Mouse (Mus musculus) hindbrain, embryonic 15.5 days (tissue): ENCODE data around the gene Mmrn2. TPM values are rescaled to one million over a fixed set of nuclear protein-coding genes. Genes with fewer than 3 reads are reported as not detected.

ENCODE experiments used
- ATAC-seq: fragments of 200-750 bp; cut with Nextera tagmentation; 2 replicates; pipeline ENCODE4 v1.8.0; 2017; ENCODE audit warnings: low read depth, moderate number of reproducible peaks, moderate TSS enrichment; ENCODE audit not compliant: low FRiP score
- H3K27ac ChIP-seq: fragments of 300-500 bp; sonication (generic); replicated peaks from 2 replicates; pipeline ENCODE4 v1.5.1; 2015; ENCODE audit warnings: mild to moderate bottlenecking, inconsistent platforms
- H3K27me3 ChIP-seq: fragments of 300-500 bp; sonication (generic); 2 replicates; pipeline ENCODE4 v1.6.1; 2015; ENCODE audit warnings: control low read depth, inconsistent platforms
- H3K36me3 ChIP-seq: fragments of 300-500 bp; sonication (generic); 2 replicates; pipeline ENCODE4 v1.6.1; 2015; ENCODE audit warnings: control low read depth, inconsistent platforms
- H3K4me1 ChIP-seq: fragments of 300-500 bp; sonication (generic); replicated peaks from 2 replicates; pipeline ENCODE4 v1.6.1; 2015; ENCODE audit warnings: control low read depth, inconsistent platforms
- H3K4me2 ChIP-seq: fragments of 300-500 bp; sonication (generic); 2 replicates; pipeline ENCODE4 v1.6.1; 2015; ENCODE audit warnings: moderate library complexity, mild to moderate bottlenecking, inconsistent platforms
- H3K4me3 ChIP-seq: fragments of 300-500 bp; sonication (generic); 2 replicates; pipeline ENCODE4 v1.5.1; 2015; ENCODE audit warnings: mild to moderate bottlenecking, inconsistent platforms
- H3K9ac ChIP-seq: fragments of 300-500 bp; sonication (generic); 2 replicates; pipeline ENCODE4 v1.6.1; 2015; ENCODE audit warnings: inconsistent platforms
- H3K9me3 ChIP-seq: fragments of 300-500 bp; sonication (generic); 2 replicates; pipeline ENCODE4 v1.6.1; 2016; ENCODE audit warnings: control low read depth, inconsistent platforms
- WGBS: fragments of 180-500 bp; shearing (Covaris S2); methylation state at CpG from one replicate; pipeline ENCODE4 v1.1.7; 2015; 5-methylcytosine and 5-hydroxymethylcytosine counted together
- polyA plus RNA-seq: library from polyadenylated mRNA; unstranded; fragments of >200 nt; fragmentation: Nextera tagmentation; extraction: Ambion mirVana; gene quantifications from 2 replicates; pipeline ENCODE4 v1.2.1, GENCODE M21; 2015

Mmrn2 gene
- polyA plus RNA-seq, 1 experiment from 2014 or later = 5.3 TPM

- Histone ChIP-seq H3K9ac (no peak overlapping the region), H3K4me3 (no peak overlapping the region), H3K9me3 (no peaks in the 10 kb centered on the region), H3K36me3 (no peaks in the 10 kb centered on the region), H3K4me1 (peaks cover 17% of the 10 kb centered on the region), H3K27ac (peak overlapping the region; percentile 70), H3K4me2 (no peak overlapping the region), H3K27me3 (no peaks in the 10 kb centered on the region)
- 35% methylated on average over 11 of the region's 11 CpGs for WGBS
- peak; percentile 77 for ATAC-seq
These were observed 3.5 kb downstream of the Mmrn2 start for GRCm38 (mm10) chr14:34378560-34379331.

DNA sequence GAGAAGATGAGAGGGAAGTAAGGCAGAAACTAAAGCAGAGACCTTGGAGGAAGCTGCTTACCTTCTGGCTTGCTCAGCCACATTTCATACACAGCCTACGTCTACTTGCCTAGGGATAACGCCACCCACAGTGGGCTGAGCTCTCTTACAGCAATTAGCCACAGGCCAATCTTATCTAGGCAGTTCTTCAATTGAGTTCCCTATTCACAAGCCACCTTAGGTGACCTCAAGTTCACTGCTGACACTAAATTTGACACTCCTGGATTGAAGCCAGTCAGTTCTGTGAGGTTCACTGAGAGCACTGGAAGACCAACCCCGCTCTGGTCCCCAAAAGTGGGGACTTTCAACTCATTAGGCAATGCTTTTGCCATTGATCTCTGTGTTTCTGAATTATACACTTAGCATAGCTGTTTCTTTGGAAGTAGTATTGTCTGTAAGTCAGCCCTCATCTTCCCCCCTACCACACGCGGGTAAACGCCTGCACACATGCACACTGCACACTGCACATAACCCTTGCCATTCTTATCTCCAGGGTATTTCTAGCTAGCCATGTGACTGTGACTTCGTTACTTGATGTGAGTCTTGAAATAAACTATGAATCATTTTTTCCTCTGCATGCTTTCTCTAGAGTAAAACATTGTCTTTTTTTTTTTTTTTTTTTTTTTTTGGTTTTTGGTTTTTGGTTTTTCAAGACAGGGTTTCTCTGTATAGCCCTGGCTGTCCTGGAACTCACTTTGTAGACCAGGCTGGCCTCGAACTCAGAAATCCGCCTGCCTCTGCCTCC is 7.8 kb downstream of the Mmrn2 start:
- no peaks in the 10 kb centered on the region for H3K27me3 ChIP-seq
- H3K4me2 ChIP-seq = no peak overlapping the region
- no peak for ATAC-seq
- peaks cover 7% of the 10 kb centered on the region; the same call in 1 of the 2 replicates for H3K4me1 ChIP-seq
- no peak overlapping the region for H3K9ac ChIP-seq
- H3K4me3 ChIP-seq = no peak overlapping the region
- WGBS = 94% methylated on average over 9 of the region's 9 CpGs
- H3K9me3 ChIP-seq = no peaks in the 10 kb centered on the region
- no peak overlapping the region for H3K27ac ChIP-seq
- H3K36me3 ChIP-seq = no peaks in the 10 kb centered on the region

- H3K4me2 ChIP-seq = no peak overlapping the region
- H3K4me1 ChIP-seq = no peaks in the 10 kb centered on the region
- H3K36me3 ChIP-seq = no peaks in the 10 kb centered on the region
- H3K27me3 ChIP-seq = no peaks in the 10 kb centered on the region
- H3K27ac ChIP-seq = no peak overlapping the region
- no peak for ATAC-seq
- H3K4me3 ChIP-seq = no peak overlapping the region
- no peak overlapping the region for H3K9ac ChIP-seq
- H3K9me3 ChIP-seq = no peaks in the 10 kb centered on the region
- 54% methylated on average over 4 of the region's 4 CpGs for WGBS
These were observed 18.0 kb downstream of the Mmrn2 start for GRCm38 (mm10) chr14:34393295-34393694.

GRCm38 (mm10) chr14:34397871-34398270 is 22.6 kb downstream of the Mmrn2 start:
- H3K27ac ChIP-seq = no peak overlapping the region
- H3K9ac ChIP-seq = no peak overlapping the region
- H3K36me3 ChIP-seq = no peaks in the 10 kb centered on the region; the same call in 1 of the 2 replicates
- 91% methylated on average over 5 of the region's 5 CpGs for WGBS
- H3K4me1 ChIP-seq = no peaks in the 10 kb centered on the region
- H3K4me2 ChIP-seq = no peak overlapping the region
- ATAC-seq = no peak
- no peaks in the 10 kb centered on the region for H3K9me3 ChIP-seq
- H3K27me3 ChIP-seq = no peaks in the 10 kb centered on the region
- no peak overlapping the region for H3K4me3 ChIP-seq

DNA sequence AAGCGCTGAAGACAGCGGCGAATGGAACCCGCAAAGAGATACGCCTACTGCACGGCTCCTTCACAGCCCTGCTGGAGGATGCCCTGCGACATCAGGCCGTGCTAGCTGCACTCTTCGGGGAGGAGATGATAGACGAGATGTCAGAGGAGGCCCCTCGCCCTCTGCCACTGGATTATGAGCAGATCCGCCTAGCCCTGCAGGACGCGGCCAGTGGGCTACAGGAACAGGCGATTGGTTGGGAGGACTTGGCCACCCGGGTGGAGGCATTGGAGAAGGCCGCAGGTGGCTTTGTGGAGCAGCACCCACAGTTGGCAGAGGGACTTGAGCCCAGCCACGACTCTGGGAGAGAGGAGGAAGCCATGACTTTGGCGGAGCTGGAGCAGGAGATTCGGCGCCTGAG is 23.6 kb downstream of the Mmrn2 start:
- Histone ChIP-seq H3K4me2 (no peak overlapping the region), H3K4me3 (no peak overlapping the region), H3K27me3 (no peaks in the 10 kb centered on the region), H3K36me3 (no peaks in the 10 kb centered on the region; the same call in 1 of the 2 replicates), H3K27ac (no peak overlapping the region), H3K4me1 (no peaks in the 10 kb centered on the region), H3K9me3 (no peaks in the 10 kb centered on the region), H3K9ac (no peak overlapping the region)
- 94% methylated on average over 21 of the region's 21 CpGs for WGBS
- no peak for ATAC-seq

GRCm38 (mm10) chr14:34399301-34399700 is 24.0 kb downstream of the Mmrn2 start:
- 96% methylated on average over 6 of the region's 6 CpGs for WGBS
- H3K4me3 ChIP-seq = no peak overlapping the region
- ATAC-seq = no peak
- no peak overlapping the region for H3K27ac ChIP-seq
- H3K27me3 ChIP-seq = no peaks in the 10 kb centered on the region
- H3K9me3 ChIP-seq = no peaks in the 10 kb centered on the region
- H3K36me3 ChIP-seq = no peaks in the 10 kb centered on the region; the same call in 1 of the 2 replicates
- no peaks in the 10 kb centered on the region for H3K4me1 ChIP-seq
- H3K9ac ChIP-seq = no peak overlapping the region
- H3K4me2 ChIP-seq = no peak overlapping the region

GRCm38 (mm10) chr14:34400021-34400420 is 24.8 kb downstream of the Mmrn2 start:
- H3K9me3 ChIP-seq = no peaks in the 10 kb centered on the region
- no peaks in the 10 kb centered on the region; the same call in 1 of the 2 replicates for H3K36me3 ChIP-seq
- no peak overlapping the region for H3K9ac ChIP-seq
- no peaks in the 10 kb centered on the region for H3K27me3 ChIP-seq
- 90% methylated on average over 3 of the region's 3 CpGs for WGBS
- H3K4me3 ChIP-seq = no peak overlapping the region
- H3K4me2 ChIP-seq = no peak overlapping the region
- no peak for ATAC-seq
- H3K4me1 ChIP-seq = no peaks in the 10 kb centered on the region
- no peak overlapping the region for H3K27ac ChIP-seq

DNA sequence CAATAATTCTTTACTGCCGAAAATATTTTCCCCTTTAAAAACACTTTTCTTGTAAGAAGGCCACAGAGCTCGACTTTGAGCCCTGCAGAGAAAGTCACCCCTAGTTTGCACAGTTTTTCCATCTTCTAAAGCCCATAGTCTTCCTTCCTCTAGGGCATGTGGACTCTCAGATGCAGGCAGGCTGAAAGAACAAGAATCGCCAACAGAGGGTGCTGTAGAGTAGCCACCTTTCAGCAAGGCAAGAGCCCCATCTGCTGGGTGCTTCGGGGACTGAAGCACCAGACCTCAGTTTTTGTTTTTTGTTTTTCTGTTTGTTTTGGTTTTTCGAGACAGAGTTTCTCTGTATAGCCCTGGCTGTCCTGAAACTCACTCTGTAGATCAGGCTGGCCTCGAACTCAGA is 25.9 kb downstream of the Mmrn2 start:
- no peaks in the 10 kb centered on the region for H3K9me3 ChIP-seq
- H3K4me1 ChIP-seq = no peaks in the 10 kb centered on the region
- no peak overlapping the region for H3K4me3 ChIP-seq
- H3K27ac ChIP-seq = no peak overlapping the region
- H3K9ac ChIP-seq = no peak overlapping the region
- no peaks in the 10 kb centered on the region; the same call in 1 of the 2 replicates for H3K36me3 ChIP-seq
- no peak overlapping the region for H3K4me2 ChIP-seq
- H3K27me3 ChIP-seq = no peaks in the 10 kb centered on the region
- no peak for ATAC-seq
- WGBS = 54% methylated on average over 6 of the region's 6 CpGs

- H3K36me3 ChIP-seq = peaks cover 3% of the 10 kb centered on the region; the same call in 1 of the 2 replicates
- ATAC-seq = no peak
- WGBS = 84% methylated on average over 8 of the region's 8 CpGs
- H3K4me3 ChIP-seq = no peak overlapping the region
- H3K27me3 ChIP-seq = no peaks in the 10 kb centered on the region
- H3K4me1 ChIP-seq = no peaks in the 10 kb centered on the region
- no peaks in the 10 kb centered on the region for H3K9me3 ChIP-seq
- no peak overlapping the region for H3K9ac ChIP-seq
- H3K4me2 ChIP-seq = no peak overlapping the region
- no peak overlapping the region for H3K27ac ChIP-seq
These were observed 27.6 kb downstream of the Mmrn2 start for GRCm38 (mm10) chr14:34402871-34403270.

GRCm38 (mm10) chr14:34403424-34403823 is 28.2 kb downstream of the Mmrn2 start:
- 95% methylated on average over 7 of the region's 7 CpGs for WGBS
- Histone ChIP-seq H3K36me3 (peaks cover 3% of the 10 kb centered on the region; the same call in 1 of the 2 replicates), H3K4me3 (no peak overlapping the region), H3K27me3 (no peaks in the 10 kb centered on the region), H3K4me1 (no peaks in the 10 kb centered on the region), H3K9me3 (no peaks in the 10 kb centered on the region), H3K4me2 (no peak overlapping the region), H3K9ac (no peak overlapping the region), H3K27ac (no peak overlapping the region)
- no peak for ATAC-seq

GRCm38 (mm10) chr14:34410716-34411115 is 35.5 kb downstream of the Mmrn2 start:
- H3K27ac ChIP-seq = no peak overlapping the region
- no peaks in the 10 kb centered on the region for H3K4me1 ChIP-seq
- no peaks in the 10 kb centered on the region for H3K27me3 ChIP-seq
- H3K9me3 ChIP-seq = no peaks in the 10 kb centered on the region
- no peak overlapping the region for H3K4me2 ChIP-seq
- H3K9ac ChIP-seq = no peak overlapping the region
- no peak overlapping the region for H3K4me3 ChIP-seq
- H3K36me3 ChIP-seq = peaks cover 36% of the 10 kb centered on the region
- ATAC-seq = no peak
- 96% methylated on average over 6 of the region's 6 CpGs for WGBS

DNA sequence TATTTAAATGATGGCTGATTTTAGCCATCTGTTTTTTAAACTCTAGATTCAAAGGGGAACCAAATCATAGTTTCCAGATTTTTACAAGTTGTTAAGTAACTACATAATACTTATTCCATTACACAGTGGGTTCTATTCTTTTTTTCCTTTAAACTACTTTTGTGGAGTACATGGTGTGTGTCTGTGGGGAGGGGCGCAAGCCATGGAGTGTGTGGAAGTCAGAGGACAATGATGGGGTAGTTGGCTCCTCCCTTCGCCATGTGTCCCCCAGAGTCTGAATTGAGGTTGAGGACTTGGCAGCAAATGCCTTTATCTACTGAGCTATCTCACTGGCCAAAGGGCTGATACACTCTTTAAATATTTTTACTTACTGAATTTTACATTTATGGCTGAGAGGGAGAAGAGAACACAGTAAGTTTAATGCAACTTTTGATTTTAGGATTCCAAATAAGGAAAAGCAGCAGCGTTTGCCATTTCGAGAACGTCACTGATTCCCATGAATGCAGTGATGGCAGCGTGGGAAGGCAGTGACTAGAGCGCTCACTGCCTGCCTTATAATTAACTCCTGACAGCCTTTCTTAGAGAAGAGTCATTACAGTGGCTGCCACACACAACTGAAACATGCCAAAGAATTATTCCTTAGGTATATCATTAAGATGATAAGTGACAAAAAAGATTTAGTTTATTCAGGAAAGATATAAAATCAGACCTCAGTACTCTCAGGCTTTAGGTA is 37.1 kb downstream of the Mmrn2 start:
- no peak overlapping the region for H3K9ac ChIP-seq
- ATAC-seq = no peak
- H3K4me1 ChIP-seq = no peaks in the 10 kb centered on the region
- H3K9me3 ChIP-seq = no peaks in the 10 kb centered on the region
- peaks cover 32% of the 10 kb centered on the region for H3K36me3 ChIP-seq
- no peaks in the 10 kb centered on the region for H3K27me3 ChIP-seq
- H3K4me2 ChIP-seq = no peak overlapping the region
- no peak overlapping the region for H3K27ac ChIP-seq
- no peak overlapping the region for H3K4me3 ChIP-seq
- 81% methylated on average over 7 of the region's 7 CpGs for WGBS
